Mouse (Mus musculus): ENCODE data around the gene Ebf3. TPM values are rescaled to one million over a fixed set of nuclear protein-coding genes. Genes with fewer than 3 reads are reported as not detected.

Ebf3 gene
- polyA plus RNA-seq, 1 experiment from 2014 or later, result 9.4 TPM

Other genes starting within 250 kb of the Ebf3 start
- 21.4 and 23.3 TPM in 2 replicates for gene 9430038I01Rik, start 96.3 kb upstream of the Ebf3 start, polyA plus RNA-seq (2016; fragmentation: Nextera tagmentation; extraction: Ambion mirVana)
- 316 and 321 TPM in 2 replicates for gene Glrx3, start 123.2 kb upstream of the Ebf3 start, polyA plus RNA-seq (2016; fragmentation: Nextera tagmentation; extraction: Ambion mirVana)

Data from embryonic facial prominence, embryonic 10.5 days (tissue).